Mouse (Mus musculus) CD4-positive helper T cell, adult 2 months (primary cell): ENCODE measurements around the gene Szt2.

ENCODE experiments used
- DNase-seq: peaks from one replicate; pipeline ENCODE4 v3.0.0-alpha.2; 2012; ENCODE audit warnings: low read depth, missing footprints, low spot score

Gene Szt2

GRCm38 (mm10) chr4:118358159-118358895 lies 50.7 kb downstream of the Szt2 start:
- DNase-seq: no peak

GRCm38 (mm10) chr4:118357504-118357903 lies 51.6 kb downstream of the Szt2 start:
- no peak for DNase-seq

DNA sequence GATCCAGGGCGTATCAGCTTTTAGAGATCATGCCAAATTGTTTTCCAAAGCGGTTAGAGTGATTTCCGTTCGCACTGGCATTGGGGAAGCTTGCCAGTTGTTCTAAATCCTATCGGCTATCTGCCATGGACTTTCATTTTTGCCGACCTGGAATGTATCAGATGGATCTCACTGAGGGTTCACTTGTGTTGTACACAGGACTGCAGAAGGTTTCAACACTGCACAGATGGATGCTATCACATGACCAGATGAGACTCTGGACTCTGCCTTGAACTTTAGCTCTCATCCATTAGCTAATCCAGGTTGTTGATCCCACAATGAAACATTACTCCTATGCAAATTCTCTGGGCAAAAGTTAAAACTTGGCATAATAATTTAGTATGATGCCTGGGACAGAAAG lies 52.3 kb downstream of the Szt2 start:
- no peak for DNase-seq

DNA sequence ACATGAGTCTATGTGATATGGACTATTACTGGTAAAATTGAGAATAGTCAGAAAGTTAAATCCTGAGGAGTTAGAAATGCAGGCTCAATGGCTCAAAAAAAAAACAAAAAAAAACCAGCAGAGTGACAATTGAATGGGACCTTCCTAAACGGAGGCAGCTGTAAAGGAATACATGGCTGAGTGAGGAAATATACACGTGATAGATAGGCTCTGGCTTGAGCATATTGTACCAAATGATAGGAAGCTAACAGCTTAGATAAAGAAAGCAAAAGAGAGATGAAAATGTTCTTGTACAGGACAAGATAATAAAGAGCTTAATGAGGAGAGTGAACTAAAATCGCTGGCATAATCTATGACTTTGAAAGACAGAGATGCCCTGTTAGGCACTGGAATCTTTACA lies 54.8 kb downstream of the Szt2 start:
- DNase-seq: no peak

GRCm38 (mm10) chr4:118353689-118354088 lies 55.4 kb downstream of the Szt2 start:
- DNase-seq: no peak

DNA sequence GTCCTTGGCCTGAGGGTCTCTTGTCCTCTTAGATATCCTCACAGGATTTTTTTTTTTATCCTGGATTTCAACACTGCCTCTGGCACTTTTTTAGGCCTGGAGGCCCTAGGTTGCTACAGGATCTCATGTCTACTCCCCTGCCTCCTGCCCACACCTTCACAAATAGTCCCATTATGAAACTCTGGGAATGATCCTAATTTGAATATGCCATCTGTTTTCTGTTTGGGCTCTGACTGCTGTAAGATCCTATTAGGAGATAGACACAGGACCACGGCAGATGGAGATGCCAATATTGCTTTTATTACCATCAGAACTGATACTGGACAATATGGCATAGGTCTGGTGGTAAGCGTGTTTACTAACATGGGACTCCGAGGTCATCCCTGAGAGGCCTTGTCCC lies 57.2 kb downstream of the Szt2 start:
- DNase-seq: no peak

GRCm38 (mm10) chr4:118350864-118351263 lies 58.2 kb downstream of the Szt2 start:
- DNase-seq: no peak

DNA sequence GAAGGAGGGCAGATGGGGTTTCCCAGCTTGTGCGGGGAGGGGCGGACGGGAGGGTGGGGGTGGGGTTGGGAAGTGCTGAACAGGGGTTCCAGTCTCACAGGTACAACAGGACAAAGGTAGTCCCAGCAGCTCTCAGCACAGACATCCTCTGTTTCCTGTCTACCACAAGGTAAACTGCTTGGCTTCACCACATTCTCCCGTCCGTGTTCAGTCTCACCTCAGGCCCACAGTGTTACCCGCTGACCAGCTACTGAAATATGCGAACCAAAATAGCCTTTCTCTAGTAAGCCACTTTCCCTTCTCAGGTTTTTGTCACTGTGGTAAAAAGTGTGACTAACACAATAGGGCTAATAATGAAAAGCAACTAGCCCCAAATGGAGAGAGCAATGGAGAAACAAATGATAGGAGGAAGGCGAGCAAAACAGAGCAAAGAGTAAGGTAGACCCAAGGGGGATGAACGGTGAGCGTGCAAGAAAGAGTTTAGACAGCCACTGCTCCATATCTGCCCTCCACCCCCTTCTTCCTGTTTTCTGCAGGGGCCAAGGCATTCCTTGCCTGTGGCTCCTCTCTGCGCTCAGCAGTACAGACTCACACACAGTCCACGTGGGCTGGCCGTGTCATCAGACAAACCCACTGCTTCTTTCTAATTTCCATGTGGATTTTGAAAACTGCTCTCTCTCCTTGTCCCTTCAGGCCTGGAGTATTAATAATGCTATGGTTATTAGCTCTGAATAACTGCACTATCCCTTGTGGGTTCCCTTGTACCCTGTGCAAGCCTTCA lies 61.4 kb downstream of the Szt2 start:
- no peak for DNase-seq

DNA sequence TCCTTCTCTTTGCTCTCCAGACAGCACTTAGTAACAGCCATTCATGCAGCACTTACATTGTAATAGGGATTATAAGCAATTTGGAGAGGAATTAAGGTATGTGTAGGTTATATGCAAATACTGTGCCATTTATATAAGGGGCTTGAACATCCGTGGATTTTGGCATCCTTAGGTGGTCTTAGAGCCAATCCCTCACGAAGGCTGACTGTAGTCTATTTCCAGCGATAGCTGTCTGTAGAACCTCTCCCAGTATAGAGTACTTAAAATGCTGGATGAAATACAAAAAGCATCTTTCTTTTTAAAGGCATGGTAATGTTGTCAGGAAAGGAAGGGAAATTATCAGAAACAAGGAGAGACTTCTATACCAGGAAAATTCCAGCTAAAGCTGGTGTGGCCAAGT lies 67.6 kb downstream of the Szt2 start:
- DNase-seq: no peak

GRCm38 (mm10) chr4:118336658-118337057 lies 72.4 kb downstream of the Szt2 start:
- peak; percentile 49 for DNase-seq

DNA sequence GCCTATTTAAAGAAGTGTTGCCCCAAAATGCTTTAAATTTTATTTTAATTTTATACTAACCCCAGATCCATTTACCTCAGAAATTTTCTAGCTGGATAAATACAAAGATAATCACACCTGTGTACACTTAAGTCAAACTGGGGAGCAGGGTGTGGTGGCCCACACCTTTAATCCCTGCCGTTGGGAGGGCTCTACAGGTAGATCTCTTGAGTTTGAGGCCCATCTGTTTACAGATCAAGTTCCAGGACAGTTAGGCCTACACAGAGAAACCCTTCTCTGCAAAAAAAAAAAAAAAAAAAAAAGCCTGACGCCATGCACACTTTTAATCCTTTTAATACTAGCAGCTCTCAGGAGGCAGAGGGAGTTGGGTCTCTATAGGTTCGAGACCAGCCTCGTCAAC lies 73.1 kb downstream of the Szt2 start:
- no peak for DNase-seq

GRCm38 (mm10) chr4:118331777-118332176 lies 77.3 kb downstream of the Szt2 start:
- DNase-seq: no peak

DNA sequence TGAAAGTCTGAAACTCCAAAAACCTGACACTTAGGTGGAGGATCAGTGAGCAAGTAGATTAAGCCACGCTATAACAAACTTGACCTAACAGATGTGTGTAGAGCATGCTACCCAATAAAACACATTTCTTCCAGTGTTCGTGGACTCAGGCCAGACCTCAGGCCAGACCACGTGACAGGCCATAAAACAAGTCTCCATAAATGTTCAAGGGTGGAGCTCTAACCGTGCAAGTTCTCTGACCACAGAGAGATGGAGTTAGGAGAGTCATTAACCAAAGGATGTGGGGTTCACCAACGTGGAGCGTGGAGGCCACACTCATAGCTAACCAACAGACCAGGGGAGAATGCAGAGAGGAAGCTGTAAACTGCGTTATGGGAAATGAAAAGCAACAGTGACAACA lies 82.6 kb downstream of the Szt2 start:
- peak; percentile 8 for DNase-seq

DNA sequence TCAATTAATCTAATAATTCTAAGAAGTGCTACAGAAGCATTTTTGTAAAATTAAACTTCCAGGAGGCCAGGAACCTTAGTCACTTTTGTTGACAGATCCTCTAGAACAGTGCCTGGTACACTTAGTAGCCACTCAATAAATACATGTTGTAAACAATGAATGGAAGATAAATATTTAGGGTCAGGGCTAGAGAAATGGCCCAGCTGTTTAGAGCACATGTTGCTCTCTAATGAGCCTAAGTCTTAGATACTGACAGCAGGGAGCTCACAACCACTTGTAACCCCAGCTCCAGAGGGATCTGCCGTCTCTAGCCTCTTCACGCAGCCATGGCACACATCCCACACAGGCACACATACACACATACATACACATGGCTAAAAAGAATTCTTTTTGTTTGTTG lies 88.4 kb downstream of the Szt2 start:
- DNase-seq: no peak

DNA sequence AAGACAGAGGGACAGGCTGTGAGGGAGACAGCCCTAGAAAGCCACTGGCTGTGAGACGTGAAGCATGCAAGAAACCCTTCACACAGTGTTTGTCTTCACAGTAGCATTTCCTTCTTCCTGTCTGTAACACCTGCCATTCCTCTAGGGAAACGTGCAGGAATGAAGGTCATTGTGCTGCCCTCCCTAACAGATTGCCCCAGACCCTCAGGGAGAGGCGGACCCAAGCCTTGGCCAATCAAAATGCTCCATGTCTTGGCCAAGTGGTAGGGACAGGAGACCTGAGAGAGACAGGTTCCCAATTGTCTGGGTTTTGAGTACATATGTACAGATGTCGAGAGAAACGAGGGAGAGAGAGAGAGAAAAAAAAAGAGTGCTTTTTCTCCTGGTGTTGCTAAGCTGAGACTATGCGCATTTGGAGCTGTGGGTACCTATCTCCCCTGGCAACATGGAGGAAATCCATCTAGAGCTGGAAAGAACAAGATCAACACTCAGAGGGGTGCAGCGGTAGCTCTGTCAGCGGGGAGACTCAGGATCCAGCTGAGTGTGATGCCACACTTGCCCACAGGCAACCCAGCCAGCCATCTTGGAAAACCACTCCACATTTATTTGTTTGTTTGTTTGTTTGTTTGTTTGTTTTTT lies 89.2 kb downstream of the Szt2 start:
- no peak for DNase-seq

DNA sequence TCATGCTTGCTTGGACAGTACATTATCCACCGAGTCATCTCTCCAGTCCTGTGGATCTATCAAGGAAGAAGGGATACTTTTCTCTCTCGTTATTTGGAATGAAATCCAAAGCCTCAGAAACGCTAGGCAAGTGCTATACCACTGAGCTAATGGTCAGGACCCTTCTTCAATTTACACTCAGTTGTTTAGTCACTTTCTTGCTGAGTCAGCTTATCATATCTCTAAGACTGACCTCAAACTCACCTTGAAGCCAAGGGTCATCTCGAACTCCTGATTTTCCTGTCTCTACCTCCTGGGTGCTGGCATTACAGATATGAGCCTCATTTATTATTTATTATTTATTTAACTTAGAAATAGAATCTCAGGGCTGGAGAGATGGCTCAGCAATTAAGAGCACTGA lies 92.4 kb downstream of the Szt2 start:
- DNase-seq: no peak

GRCm38 (mm10) chr4:118315286-118315685 lies 93.8 kb downstream of the Szt2 start:
- DNase-seq: no peak
